Mouse (Mus musculus) spleen, adult 18-20 months (tissue): ENCODE results near the gene Pla2g2c.

ENCODE experiments used
- DNase-seq, 2 experiments: peaks; one replicate each; pipeline ENCODE4 v3.0.0; 2022; ENCODE audit warnings: mixed read lengths in 2 of 2

The Pla2g2c gene

DNA sequence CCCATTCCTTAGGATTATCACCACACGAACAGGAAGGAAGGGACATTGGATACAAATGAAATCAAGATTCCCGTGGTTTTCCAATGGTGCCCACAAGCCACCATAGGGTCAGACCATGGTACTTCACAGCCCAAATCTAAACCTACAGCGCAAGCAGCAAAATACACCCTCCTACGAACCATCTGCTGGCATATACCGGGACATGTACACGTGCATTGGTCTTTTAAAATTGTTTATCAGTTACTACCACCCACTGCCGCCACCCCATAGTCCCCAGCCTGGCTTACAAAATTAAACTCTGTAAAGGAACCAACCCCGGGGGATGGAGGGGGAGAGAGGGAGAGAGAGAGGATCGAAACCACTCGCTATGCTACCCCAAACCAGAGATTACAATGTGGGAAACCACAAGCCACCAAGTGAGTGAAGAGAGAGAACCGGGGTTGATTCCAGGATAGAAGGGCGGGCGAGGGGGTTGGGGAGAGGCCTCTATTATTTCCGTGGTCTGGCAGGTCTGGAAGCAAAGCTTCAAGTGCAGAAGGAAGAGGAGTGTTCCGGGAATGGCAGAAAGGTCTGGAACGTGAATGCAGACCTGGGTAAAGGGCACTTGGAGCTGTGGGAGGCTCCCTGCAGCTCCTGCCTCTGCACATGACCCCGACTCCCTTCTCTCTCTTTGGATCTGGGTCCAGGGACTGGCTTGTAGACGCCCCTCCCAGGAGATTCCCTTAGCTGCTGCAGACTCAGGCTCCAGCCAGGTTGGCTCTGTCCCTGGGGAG lies at the start of gene Pla2g2c:
TSS of gene Pla2g2c (plus strand) at position 439 of the 773 bp plus-strand sequence.
- no peak for DNase-seq

DNA sequence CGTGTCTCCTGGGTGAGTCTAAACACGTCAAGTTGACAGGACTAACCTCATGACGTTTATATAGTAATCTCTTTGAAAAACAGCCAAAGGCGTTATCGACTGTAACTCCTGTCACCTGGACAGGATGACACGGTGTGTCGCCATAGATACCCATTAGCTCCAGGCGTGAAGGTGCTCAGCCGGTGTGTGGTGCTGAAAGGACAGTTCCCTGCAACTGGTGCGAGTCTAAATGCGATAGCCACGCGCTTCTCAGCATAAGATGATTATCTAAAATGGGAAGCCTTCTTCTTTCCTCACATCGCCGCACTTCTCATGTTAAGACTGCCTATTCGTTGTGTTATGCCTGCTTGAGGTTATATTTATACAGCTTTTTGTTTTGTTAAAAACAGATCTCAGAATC lies 48.1 kb upstream of the Pla2g2c start:
- DNase-seq, result no peak

DNA sequence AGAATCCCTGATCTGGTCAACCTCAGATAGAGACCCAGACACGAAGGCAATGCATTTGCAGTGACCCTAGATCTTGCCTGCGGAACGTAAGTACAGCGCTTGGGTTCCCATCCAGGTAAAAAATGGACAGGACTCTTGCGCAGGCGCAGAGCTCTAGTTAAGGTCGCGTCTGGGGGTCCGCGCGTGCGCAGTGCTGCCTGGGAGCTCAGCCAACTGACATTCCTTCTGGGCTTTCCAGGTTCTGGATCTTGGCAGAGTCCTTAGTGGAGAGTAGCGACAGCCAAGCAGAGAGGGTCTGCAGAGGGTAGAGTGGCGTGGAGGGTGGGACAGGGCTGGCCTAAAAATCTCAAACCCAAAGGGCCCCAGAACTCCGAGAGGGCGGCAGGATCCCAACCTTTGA lies 47.0 kb upstream of the Pla2g2c start:
- no peak for DNase-seq

DNA sequence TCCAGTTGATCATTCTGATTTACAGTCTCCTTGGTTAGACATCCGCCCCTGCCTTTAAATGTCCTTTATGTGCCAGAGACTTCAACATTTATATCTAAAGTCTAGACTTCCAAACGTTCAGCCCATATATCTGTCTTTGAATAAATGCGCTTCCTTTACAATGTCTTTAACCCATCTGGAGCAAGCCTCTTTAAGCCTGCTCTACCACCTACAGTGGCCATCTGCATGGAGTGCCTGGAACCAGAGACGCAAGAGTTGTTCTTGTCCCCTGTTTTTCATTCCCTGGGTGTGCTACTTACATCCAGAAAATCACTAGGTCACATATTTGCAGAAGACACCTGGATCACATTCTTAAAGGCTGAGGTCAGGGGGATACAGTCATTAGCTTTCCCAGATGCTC lies 44.5 kb upstream of the Pla2g2c start:
- no peak for DNase-seq

DNA sequence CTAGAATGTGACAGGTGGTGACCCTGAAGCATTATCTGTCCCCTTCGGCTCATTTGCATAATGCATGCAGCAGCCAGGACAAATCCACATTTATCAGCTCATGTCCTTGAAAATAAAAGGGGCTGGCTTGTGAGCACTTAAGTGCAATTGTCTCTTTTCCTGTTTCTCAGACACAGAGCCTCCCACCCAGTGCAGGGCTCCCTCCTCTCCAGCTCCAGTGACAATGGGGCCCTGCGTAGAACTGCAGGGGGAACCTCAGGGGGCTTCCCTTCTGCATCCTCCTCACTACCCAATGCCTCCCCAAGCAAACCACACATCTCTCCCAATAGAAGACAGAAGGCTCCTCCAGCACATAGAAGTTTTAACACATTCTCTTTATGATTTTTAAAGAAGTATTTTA lies 41.8 kb upstream of the Pla2g2c start:
- DNase-seq, result no peak

DNA sequence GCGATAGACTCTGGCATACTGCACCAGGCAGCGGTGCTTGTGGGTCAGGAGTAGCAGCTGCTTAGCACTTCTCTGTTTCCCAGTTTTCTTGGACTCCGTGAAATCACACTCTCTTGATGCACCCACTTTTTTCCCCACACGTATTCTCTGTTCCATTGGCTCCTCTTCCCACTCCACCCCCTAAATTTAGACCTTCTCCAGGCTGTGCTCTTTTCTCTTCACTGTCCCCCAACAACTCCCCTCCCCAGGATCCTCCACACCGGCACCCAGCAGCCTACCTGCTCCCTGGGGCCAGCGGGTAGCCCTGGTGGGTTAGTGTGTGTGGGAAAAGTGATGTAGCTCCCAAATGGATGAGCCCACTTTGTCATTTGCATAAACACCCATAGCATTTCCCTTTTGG lies 38.8 kb upstream of the Pla2g2c start:
- no peak for DNase-seq

DNA sequence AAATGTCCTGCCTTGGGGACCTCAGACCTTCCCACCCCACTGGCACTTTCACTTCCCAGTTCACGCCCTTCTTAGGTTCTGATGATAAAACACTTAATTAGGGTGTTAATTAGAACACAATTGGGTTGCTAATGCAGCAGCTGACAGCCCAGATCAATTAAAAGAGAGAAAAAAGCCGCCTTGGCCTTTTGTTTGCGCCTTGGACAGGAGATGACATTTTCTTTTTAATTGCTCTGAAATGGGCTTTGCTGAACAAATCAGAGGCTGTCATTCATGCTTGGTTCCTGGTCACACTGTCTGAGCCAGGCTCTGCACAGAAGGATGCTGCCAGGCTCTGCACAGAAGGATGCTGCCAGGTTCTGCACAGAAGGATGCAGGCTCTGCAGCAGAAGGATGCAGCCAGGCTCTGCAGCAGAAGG lies 35.5 kb upstream of the Pla2g2c start:
- no peak for DNase-seq

DNA sequence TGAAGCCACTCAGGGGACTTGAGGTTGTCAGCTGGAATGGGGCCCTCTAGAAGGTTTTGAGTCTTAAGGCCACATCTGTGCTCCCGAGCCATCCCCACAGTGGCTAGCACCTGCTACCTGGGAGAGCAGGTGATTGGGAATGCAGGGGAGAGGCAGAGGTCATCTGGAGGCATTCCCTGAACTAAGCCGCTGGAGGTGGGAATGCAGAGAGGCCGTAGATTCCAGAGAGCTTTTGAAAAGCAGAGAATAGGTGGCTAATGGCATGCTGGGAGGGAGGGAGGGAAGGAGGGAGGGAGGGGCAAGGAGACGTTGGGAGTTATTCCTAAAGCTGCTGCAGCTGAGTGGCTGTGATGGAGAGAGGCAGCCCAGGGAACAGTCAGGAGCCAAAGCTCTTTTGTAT lies 34.0 kb upstream of the Pla2g2c start:
- no peak for DNase-seq

DNA sequence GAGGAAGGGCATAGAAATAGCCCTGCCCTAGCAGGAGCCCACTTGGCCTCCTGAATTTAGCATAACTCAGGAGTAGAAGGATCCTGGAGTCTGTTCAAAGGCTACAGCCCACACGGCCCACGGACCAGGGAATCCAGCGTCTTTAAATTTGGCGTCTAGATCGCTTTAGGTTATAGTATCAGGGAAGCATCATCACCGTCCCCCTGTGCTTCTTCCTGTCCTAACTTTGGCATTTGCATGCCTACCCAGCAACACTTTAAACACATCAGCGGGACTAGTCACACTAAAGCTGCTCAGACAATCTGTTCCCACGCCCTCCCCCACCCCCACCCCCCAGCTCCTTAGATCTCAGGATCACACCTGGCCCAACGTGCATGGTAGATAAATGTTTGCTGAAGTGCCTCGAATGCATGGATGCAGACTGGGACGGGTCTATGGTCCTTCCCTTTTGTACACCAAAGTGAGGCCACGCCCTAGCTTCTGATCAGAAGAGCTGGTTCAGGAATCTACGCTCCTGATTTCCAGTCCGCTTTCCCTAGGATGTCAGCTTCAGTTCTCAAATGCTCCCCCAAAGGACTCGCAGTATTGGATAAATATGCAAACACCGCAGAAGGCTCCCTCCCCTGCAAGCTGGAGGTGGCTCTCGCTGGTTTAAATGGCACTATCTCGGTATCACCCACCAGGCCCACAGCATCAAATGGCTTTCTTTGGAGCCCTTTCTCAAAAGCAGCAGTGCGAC lies 33.0 kb upstream of the Pla2g2c start:
- DNase-seq, result no peak

DNA sequence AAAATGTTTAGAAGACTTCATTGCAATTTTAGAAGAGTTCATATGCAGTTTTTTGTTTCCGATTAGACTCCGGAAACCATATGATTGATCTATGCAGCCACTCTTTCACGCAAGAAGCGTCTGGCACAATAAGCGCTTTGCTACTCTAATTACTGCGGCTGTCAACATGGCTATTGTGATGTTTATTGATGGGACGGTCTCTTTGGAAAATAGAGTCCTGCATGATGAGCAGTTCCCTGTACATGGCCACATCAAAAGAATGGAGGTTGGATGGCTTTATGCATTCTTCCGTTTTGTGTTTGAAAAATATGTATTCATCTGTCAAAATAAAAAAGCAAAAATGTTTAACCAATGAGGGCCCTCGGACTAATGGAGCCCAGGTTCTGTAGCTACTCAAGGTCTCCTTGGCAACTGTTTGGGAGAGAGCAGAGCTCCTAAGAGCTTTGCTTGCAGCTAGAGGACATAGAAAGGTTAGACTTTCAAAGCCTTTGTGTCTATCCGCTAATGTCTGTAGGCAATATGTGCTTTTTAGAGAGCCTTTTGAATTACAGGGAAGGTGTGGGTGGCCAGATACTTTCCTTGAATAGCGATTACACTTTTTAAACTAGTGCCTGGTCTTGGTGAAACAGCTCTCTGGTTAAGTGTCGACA lies 31.4 kb upstream of the Pla2g2c start:
- DNase-seq, result no peak

DNA sequence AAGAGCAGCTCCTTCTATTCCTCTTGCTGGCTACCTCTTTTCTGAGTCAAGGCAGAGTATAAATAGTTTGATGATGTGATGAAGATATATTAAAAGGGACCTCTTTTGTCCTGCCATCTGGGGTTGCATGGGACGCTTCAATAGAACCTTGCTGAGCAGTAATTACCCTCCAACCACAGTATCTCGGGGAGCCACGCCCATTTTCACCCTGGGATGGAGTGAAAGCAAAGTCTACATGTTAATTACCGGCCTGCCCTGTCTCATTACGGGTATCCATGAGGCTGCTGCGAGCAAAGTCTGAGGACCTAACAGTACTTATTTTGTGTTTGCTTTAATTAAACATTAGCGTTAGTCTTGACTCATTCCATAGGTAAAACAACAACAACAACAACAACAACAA lies 27.9 kb upstream of the Pla2g2c start:
- no peak for DNase-seq

DNA sequence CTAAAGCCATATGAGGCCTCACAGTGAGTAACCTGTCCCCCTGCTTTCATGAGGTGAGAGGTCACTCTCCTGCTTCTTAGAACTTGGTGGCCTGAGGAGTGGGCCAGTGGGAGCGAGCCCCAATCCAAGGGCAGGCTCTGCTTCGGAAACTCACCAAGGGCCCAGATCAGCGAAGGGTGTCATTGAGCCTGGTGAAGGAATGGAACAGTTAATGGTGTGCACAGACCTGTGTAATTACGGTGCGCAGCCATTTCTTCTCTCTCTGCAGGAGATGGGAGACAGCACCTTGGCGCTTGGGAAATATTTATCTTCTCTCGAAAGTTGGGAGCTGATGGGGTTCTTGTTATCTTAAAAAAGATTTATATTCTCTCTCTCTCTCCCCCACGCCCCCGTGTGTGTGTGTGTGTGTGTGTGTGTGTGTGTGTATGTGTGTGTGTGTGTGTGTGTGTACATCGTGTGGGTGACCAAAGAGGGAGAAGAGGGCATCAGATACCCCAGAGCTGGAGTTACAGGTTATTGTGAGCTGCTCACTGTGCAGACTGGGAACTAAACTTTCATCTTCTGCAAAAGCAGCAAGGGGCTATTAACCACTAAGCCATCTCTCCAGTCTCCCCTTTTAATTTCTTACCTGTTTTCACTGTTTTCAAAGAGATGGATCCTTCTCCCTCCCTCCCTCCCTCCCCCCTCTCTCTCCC lies 27.3 kb upstream of the Pla2g2c start:
- no peak for DNase-seq

DNA sequence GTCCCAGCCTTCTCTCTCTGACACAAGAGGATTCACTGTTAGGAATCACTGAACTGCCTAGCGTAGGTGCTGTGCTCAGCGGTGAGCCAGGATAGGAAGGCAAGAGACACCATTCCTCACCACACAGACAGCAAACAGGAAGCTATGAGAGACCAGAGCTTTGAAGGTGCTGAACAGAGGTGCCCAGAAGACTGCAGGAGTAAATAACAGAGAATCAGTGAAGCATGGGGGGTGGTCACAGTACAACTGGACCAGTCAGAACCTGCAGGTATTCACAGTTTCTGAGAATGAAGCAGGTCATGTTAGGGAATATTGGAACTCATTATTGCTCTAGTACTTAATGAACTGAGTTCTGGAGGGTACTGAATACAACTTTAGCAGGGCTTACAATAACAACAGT lies 26.3 kb upstream of the Pla2g2c start:
- no peak for DNase-seq

DNA sequence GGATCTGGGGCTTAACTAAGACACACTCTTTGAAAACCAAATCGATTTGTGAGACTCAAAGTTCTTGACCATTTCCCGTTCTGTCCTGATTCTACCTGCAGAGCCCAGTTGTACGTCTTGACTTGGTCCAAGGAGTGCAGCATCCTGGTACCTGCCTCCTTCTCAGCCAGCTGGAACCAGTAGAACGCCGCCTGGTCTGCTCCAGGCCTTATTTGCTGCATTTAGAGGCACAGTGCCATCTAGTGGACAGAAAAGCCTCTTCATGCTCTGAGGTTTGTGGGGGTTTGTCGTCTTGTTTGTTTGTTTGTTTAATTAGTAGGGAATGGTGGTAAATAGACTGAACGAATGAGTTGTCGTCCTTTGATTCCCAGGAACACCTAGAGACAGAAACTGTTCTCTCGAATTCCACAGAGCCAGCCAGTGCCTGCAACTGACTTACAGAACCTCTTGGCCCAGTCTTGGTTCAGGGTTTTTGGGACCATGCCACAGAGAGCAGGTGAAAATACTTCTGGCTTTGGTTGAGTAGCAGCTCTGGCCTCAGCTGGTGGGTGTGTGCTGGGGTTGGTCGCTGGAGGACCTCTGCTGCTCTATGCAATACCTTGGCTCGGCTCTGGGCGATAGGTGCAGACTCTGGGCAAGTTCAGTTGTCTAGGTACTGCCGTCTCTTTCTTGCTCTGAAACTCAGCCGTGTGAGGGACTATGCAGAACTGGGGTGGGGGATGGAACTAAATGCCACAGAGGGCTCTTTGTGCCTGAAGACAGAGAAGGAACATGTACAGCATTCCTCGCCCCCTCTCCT lies 24.2 kb upstream of the Pla2g2c start:
- peak in 1 of 2 experiments; percentile 7 for DNase-seq

DNA sequence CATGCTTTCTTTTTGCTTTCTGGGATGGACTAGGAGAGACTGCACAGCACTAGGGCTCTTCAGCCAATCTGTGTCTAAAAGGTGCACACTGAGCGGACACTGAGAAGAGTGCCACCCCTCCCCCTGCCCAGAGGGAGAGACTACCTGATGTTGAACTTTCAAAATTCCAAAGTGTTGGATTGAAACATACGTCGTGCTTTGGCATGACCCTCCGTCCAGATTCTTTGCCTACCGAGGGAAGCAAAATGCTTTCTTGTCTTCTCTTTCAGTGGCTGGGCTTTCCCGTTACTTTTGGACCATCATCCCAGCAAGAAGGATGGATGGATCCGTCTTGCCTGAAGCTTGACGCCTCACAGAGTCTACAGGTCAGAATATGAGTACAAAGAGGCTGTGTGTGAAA lies 23.5 kb upstream of the Pla2g2c start:
- DNase-seq, result no peak

DNA sequence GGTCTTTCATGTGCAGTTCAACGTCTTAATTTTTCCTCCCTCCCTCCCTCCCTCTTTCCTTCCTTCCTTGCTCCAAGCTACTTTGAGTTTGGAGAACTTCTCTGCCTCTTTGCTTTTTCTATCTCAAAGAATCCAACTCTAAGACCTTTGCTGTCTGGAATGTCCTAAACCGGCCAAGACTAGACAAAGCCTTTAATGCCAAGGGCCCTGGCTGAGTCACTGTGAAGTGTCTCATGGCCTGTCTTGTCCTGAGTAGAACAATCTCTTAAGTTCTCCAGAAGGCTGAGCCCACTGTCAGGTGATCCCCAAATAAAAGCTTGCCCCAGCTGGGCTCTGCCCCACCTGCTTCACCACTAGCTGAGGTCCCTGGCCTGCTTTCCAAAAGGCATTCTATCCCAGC lies 22.6 kb upstream of the Pla2g2c start:
- no peak for DNase-seq

DNA sequence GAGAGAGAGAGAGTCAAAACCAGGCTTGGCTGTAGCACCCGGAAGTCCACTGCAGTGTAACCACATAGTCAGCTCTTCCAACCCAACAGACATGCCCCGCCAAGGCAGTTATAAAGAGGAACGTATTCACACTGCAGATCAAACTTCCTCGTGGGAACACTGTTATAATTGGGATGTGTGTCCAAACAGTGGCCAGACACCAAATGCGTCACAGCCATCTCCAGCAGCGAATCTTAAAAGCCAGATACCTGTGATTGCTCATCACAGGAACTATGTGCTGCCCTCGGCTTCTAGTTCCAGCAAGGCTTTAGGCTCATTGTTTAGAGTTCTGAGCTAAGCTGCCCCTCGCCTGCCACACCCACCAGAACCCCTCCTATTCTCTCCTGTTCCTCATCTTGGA lies 22.1 kb upstream of the Pla2g2c start:
- no peak for DNase-seq

DNA sequence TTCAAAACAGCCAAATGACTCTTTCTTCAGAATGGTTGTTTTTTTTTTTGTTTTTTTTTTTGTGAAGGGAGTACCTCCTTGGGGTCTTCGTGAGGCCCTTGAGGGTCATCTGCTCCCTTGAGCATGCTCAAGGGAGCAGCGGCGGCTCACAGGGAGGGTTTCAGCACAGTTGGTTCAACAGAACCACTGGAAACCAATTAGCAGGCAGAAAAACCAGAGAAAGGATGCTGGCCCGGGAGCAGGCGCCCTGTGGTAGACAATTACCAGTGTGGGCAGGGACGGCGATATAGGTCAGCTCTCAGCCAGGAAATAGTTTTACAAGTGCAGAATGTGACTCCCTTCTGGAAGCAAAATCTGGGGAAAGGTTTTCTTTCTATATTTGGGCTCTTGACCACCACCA lies 21.0 kb upstream of the Pla2g2c start:
- DNase-seq, result no peak

DNA sequence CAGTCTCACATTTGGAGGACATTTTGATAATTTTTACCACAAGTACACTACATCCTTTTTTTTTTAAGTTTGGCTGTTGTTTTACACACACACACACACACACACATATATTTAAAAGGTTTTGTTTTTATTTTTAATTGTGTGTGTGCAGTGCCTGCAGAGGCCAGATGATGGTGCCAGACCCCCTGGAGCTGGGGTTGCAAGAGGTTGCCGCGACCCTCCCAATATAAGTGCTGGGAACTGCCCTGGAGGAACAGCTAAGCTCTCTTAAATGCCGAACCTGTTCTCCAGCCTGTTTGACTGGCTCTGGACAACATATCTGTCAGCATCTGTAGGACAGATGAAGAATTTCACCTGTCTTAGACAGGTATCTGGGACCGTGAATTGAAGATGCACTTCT lies 20.4 kb upstream of the Pla2g2c start:
- DNase-seq, result no peak

DNA sequence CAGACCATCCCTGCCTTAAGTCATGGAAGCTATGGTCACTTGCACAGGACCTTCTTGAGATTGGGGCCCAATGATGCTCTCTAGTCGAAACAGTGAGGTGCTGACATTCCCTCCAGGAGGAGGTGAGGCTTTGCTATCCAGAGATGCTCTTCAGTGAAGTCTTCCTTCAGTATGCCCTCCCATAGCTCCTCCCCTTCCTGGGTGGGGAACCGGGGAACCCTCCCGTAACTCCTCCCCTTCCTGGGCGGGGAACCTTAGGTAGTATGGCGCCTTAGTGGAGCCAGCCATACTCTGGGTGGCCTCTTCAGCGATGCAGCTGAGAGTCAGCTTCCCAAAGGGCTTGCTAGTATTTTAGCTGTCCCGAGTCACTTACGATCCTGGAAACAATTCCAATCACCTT lies 18.0 kb upstream of the Pla2g2c start:
- no peak for DNase-seq

DNA sequence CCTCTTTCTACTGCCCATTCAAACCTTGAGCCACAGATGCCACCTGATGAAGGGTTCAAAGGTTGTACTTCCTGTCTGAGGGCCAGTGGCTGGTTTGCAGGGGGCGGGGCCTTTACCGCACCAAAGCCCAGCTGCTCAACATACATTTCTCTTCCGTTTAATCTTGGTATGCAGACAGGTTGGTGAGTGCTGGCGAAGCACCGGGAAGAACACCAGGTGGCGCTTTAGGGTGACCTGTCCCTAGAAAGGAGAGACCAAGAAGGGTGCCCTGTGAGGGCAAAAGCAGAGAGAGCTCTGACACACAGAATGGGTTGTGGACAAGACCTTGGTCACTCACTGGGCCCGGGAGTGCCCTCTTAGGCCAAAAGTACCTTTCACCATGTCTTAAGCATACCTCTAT lies 16.0 kb upstream of the Pla2g2c start:
- peak in 1 of 2 experiments; percentile 19 for DNase-seq

DNA sequence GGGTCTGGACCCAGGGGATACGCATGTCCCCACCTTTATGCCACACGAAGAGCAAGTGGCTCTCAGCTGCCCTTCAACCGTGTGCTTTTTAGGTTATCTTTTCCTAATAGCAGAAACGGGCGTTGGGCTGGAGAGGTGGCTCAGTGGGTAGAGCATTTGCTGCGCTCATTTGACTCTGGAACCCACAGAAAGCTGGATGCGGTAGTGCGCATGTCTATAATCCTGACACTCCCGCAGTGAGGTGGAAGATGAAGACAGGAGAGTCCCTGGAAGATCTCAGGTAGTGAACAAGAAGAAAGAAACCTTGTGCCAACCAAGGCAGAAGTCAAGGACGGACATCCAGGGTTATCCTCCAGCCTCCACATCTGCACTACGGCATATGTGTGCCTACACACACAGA lies 15.3 kb upstream of the Pla2g2c start:
- DNase-seq, result no peak

DNA sequence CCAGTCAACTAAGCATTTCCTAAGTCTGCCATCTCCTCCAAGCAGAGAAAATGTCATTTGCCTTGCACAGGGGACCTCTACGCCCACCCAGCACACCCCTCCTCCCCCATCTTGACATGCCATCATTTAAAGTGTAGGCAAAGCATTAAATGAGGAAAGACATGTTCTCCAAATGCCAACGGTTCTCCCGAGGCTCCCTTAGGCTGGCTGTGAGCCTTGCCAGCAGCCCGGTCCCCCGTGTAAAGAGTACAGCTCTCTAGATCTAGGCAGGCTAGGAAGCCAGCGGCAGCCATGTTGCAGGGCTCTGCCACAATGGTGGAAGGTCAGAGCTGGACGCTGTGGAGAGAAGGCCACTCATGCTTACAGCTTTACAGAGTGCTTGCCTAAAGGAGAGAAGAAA lies 14.6 kb upstream of the Pla2g2c start:
- no peak for DNase-seq
